Mouse (Mus musculus) lung, embryonic 14.5 days (tissue): ENCODE measurements around the gene Sec1. TPM values are rescaled to one million over a fixed set of nuclear protein-coding genes. Genes with fewer than 3 reads are reported as not detected.

ENCODE experiments used
- ATAC-seq: fragments of 200-750 bp; cut with Nextera tagmentation; 2 replicates; pipeline ENCODE4 v1.8.0; 2017; ENCODE audit warnings: mild to moderate bottlenecking, moderate TSS enrichment, moderate library complexity; ENCODE audit not compliant: insufficient read depth
- DNase-seq: peaks from one replicate; pipeline ENCODE4 v3.0.0-alpha.2; 2015
- H3K27ac ChIP-seq: fragments of 300-500 bp; sonication (generic); 2 replicates; pipeline ENCODE4 v1.5.1; 2014; ENCODE audit warnings: low read depth, mild to moderate bottlenecking, moderate library complexity
- H3K27me3 ChIP-seq: fragments of 300-500 bp; sonication (generic); 2 replicates; pipeline ENCODE4 v1.6.1; 2014; ENCODE audit warnings: low read length, control low read depth; ENCODE audit not compliant: insufficient read depth
- H3K36me3 ChIP-seq: fragments of 300-500 bp; sonication (generic); 2 replicates; pipeline ENCODE4 v1.6.1; 2014; ENCODE audit warnings: control low read depth; ENCODE audit not compliant: insufficient read depth
- H3K4me1 ChIP-seq: fragments of 300-500 bp; sonication (generic); 2 replicates; pipeline ENCODE4 v1.6.1; 2014; ENCODE audit warnings: antibody characterized with exemption, control low read depth; ENCODE audit not compliant: insufficient read depth
- H3K4me2 ChIP-seq: fragments of 300-500 bp; sonication (generic); 2 replicates; pipeline ENCODE4 v1.6.1; 2014; ENCODE audit warnings: mild to moderate bottlenecking
- H3K4me3 ChIP-seq: fragments of 300-500 bp; sonication (generic); 2 replicates; pipeline ENCODE4 v1.5.1; 2014; ENCODE audit warnings: low read depth, low read length
- H3K9ac ChIP-seq: fragments of 300-500 bp; sonication (generic); 2 replicates; pipeline ENCODE4 v1.6.1; 2014
- H3K9me3 ChIP-seq: fragments of 300-500 bp; sonication (generic); 2 replicates; pipeline ENCODE4 v1.6.1; 2016; ENCODE audit warnings: low read depth, low read length, control low read depth
- CTCF ChIP-seq: IDR thresholded peaks from 2 replicates; pipeline ENCODE4 v1.5.1; 2016; ENCODE audit warnings: antibody characterized with exemption, low read depth
- WGBS: fragments of 180-500 bp; shearing (Covaris S2); extraction: QIAGEN DNeasy Blood & Tissue Kit; methylation state at CpG from one replicate; pipeline ENCODE4 v1.1.7; 2014; 5-methylcytosine and 5-hydroxymethylcytosine counted together
- polyA plus RNA-seq: library from polyadenylated mRNA; unstranded; fragments of >200 nt; fragmentation: Nextera tagmentation; extraction: Ambion mirVana; gene quantifications from 2 replicates; pipeline ENCODE4 v1.2.1, GENCODE M21; 2014

Sec1 gene
- polyA plus RNA-seq, 1 experiment from 2014 or later, result not detected

DNA sequence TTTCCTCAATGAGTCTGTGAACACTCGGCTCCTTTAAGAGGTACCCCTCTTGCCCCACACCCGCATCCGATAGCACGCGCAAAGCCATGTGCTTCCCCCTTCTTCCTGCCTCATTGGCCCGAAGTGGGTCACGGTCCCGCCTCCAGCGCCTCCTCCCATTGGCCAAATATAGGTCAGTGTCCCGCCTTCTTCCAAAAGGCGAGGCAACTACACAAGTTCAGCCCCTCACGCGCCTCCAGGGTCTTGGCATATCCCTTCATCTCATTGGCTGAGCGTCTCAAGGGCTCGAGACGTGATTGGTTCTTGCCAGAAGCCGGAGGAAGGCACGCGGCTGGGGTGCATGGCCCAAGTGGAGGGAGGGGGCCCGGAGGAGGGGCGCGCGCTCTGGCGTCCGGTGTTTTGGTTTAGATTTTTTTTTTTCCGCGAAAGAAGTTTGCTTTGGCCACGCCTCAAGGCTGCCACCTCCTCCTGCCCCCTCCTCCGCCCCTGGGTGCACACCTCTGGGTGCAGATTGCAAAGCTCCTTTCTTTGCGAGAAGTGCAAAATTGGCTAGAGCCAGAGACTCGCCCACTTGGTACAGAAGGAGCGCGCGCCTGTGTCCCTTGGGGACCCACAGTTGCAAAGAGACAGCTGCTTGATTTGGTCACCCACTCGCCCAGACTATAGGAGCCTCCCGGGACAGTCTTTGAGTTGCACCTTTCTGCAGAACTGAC lies 10.7 kb upstream of the Sec1 start, which contains the start of gene Dbp:
TSS of gene Dbp (plus strand) at position 359 of the 713 bp plus-strand sequence.
- peaks cover 26% of the 10 kb centered on the region for H3K4me1 ChIP-seq

DNA sequence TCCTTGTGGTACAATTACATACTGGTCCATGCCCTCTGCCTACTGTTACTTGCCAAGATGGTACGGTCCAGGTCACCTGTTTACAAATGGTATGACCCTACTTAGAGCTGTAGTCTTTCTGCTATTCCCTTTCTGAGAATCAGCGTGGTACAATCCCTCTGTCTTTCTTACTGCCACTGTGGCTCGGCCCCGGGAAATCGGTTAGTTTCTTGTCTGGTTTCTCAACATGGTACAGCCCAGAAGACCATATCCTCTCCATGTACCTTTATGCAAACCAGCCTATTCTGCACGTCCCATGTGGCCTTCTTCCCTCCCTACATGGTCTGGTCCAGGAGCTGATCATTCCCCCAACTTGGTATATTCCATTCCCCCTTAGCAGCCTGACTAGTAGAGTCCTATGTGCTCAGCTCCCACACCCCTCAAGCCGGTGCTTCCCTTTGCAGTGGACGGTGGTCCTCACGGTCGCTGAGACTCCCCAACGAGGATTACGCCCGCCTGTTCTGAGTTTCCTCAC lies 9.9 kb upstream of the Sec1 start:
- WGBS, result under 1% methylated on average over 13 of the region's 13 CpGs
- H3K4me1 ChIP-seq, result peaks cover 26% of the 10 kb centered on the region
- no peak for TF ChIP-seq CTCF

More for the DNA sequence above, 10.7 kb upstream of the Sec1 start, which contains the start of gene Dbp:
- DNase-seq (peak; percentile 99), ATAC-seq (peak; percentile 87)
- peaks cover 9% of the 10 kb centered on the region for H3K27me3 ChIP-seq
- peak within 1 kb of the TSS; percentile 95 for H3K4me2 ChIP-seq
- H3K27ac ChIP-seq, result peak within 1 kb of the TSS; percentile 80
- H3K4me3 ChIP-seq, result peak within 1 kb of the TSS; percentile 55
- H3K9ac ChIP-seq, result peak within 1 kb of the TSS; percentile 48
- TF ChIP-seq CTCF, result no peak
- peaks cover 7% of the 10 kb centered on the region; the same call in 1 of the 2 replicates for H3K36me3 ChIP-seq
- no peaks in the 10 kb centered on the region for H3K9me3 ChIP-seq
- WGBS, result under 1% methylated on average over 36 of the region's 36 CpGs

DNA sequence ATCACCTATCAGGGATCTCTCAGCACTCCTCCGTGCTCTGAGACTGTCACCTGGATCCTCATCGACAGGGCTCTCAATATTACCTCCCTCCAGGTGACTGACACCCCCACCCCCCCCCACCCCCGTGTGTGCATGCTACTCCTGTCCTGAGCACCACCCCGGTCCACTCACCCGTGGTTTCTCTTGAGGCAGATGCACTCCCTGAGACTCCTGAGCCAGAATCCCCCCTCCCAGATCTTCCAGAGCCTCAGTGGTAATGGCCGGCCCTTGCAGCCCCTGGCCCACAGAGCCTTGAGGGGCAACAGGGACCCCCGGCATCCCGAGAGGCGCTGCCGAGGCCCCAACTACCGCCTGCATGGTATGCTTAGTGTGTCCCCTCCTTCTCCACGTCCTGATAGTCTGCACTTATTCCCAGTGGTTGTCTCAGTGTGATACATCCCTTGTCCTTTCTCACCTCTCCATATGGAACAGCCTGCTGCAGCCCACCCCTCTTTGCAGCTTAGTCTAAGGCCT lies 9.4 kb upstream of the Sec1 start:
- Histone ChIP-seq H3K4me1 (peaks cover 26% of the 10 kb centered on the region), H3K4me3 (peak overlapping the region; percentile 37), H3K4me2 (peak overlapping the region; percentile 95), H3K27me3 (peaks cover 22% of the 10 kb centered on the region), H3K9me3 (no peaks in the 10 kb centered on the region), H3K36me3 (no peaks in the 10 kb centered on the region), H3K27ac (peak overlapping the region; percentile 78), H3K9ac (peak overlapping the region; percentile 38)
- ATAC-seq (no peak), DNase-seq (no peak)
- whole genome bisulfite sequencing, result 37% methylated on average over 12 of the region's 12 CpGs
- TF ChIP-seq CTCF, result no peak

More for the DNA sequence above, 9.9 kb upstream of the Sec1 start:
- Histone ChIP-seq H3K9ac (peak overlapping the region; percentile 38), H3K27me3 (peaks cover 17% of the 10 kb centered on the region), H3K4me3 (peak overlapping the region; percentile 37), H3K4me2 (peak overlapping the region; percentile 95), H3K9me3 (no peaks in the 10 kb centered on the region), H3K27ac (peak overlapping the region; percentile 78), H3K36me3 (no peaks in the 10 kb centered on the region)
- DNase-seq, result peak; percentile 81
- ATAC-seq, result peak; percentile 46

DNA sequence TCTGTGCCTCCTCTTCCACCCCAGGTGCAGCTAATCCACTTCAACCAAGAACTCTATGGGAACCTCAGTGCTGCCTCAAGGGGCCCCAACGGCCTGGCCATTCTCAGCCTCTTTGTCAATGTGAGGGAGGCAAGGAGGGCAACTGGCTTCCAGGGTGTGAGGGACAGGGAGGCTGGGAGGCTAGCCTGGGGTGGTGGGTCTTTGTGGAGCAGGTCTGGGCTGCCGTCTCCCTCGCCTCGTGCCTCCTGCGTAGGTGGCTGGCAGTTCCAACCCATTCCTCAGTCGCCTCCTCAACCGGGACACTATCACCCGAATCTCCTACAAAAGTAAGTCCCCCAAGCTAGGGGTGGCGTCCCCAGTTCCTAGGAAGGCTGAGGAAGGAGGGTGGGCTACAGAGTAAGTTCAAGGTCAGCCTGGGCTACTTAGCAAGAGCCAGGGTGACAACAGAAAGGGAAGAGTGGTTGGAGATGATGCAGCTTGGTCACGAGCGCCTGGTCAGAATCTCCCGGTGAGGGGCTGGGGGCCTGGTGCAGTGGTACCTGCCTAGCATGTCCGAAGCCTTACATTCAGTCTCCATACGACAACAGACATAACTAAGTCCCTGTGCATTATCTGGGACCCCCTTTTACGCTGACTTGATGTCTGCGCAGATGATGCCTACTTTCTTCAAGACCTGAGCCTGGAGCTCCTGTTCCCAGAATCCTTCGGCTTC lies 8.8 kb upstream of the Sec1 start:
- no peak for TF ChIP-seq CTCF

GRCm38 (mm10) chr7:45702316-45702715 lies 8.1 kb upstream of the Sec1 start:
- no peak for TF ChIP-seq CTCF
- WGBS, result 88% methylated on average over 11 of the region's 11 CpGs

More for the DNA sequence above, 8.8 kb upstream of the Sec1 start:
- H3K9me3 ChIP-seq, result no peaks in the 10 kb centered on the region
- H3K36me3 ChIP-seq, result no peaks in the 10 kb centered on the region
- H3K4me2 ChIP-seq, result peak overlapping the region; percentile 95; the same call in 1 of the 2 replicates
- no peak overlapping the region for H3K27ac ChIP-seq
- 84% methylated on average over 17 of the region's 17 CpGs for WGBS
- no peak overlapping the region for H3K9ac ChIP-seq
- ATAC-seq (no peak), DNase-seq (no peak)
- H3K4me1 ChIP-seq, result peaks cover 22% of the 10 kb centered on the region
- H3K27me3 ChIP-seq, result peaks cover 25% of the 10 kb centered on the region
- no peak overlapping the region for H3K4me3 ChIP-seq

GRCm38 (mm10) chr7:45701607-45702006 lies 7.4 kb upstream of the Sec1 start:
- DNase-seq (no peak), ATAC-seq (no peak)
- peaks cover 25% of the 10 kb centered on the region for H3K27me3 ChIP-seq
- no peak overlapping the region for H3K27ac ChIP-seq
- no peaks in the 10 kb centered on the region for H3K36me3 ChIP-seq
- 78% methylated on average over 11 of the region's 11 CpGs for WGBS
- no peak overlapping the region for H3K4me2 ChIP-seq
- no peak for TF ChIP-seq CTCF
- no peaks in the 10 kb centered on the region for H3K9me3 ChIP-seq
- H3K9ac ChIP-seq, result no peak overlapping the region
- peak overlapping the region; percentile 38; the same call in 1 of the 2 replicates for H3K4me3 ChIP-seq
- peaks cover 12% of the 10 kb centered on the region for H3K4me1 ChIP-seq

More at GRCm38 (mm10) chr7:45702316-45702715, 8.1 kb upstream of the Sec1 start:
- Histone ChIP-seq H3K36me3 (no peaks in the 10 kb centered on the region), H3K27me3 (peaks cover 25% of the 10 kb centered on the region), H3K4me2 (no peak overlapping the region), H3K4me3 (no peak overlapping the region), H3K9ac (no peak overlapping the region), H3K9me3 (no peaks in the 10 kb centered on the region), H3K27ac (no peak overlapping the region), H3K4me1 (peaks cover 18% of the 10 kb centered on the region)
- no peak for DNase-seq
- no peak for ATAC-seq
